Mouse (Mus musculus) adipose tissue, adult 10 weeks (tissue): ENCODE results near the gene Smyd1. TPM values are rescaled to one million over a fixed set of nuclear protein-coding genes. Genes with fewer than 3 reads are reported as not detected.

ENCODE experiments used
- polyA plus RNA-seq: library from polyadenylated mRNA; stranded (reverse); fragments of 350-450 nt; fragmentation: Illumina TruSeq; extraction: RNeasy Lipid Tissue Mini Kit (QIAGEN cat#74804); gene quantifications from one replicate; pipeline ENCODE4 v1.2.3, GENCODE M21; 2014; ENCODE audit warnings: low read depth, low replicate concordance

Gene Smyd1
- polyA plus RNA-seq = 3.0 TPM

GRCm38 (mm10) chr6:71321826-71322283 is at the start of gene Smyd1:
Gene Smyd1, minus strand, starts transcription at chr6:71322233.

DNA sequence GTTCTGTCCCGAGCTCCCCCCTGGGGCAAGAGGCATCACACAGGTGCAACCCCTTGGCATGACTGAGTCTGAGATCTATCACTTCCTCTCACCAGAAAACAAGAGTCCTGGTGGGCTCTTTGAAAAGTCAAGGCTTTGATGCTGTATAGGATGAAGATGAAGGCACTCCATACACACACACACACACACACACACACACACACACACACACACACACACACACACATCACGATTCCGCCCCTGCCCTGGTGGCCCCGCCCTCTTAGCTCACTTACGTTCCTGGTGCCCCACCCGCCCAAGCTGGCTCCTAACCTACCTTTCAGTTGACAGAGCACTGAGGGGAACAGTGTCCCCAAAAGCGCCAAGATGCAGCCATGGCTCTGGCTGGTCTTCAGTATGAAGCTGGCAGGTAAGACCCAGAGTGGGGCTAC is 473 bp upstream of the Smyd1 start, which contains the start of gene Cd8b1:
Gene Cd8b1, plus strand, starts transcription at position 298 of the 431 bp plus-strand sequence.

DNA sequence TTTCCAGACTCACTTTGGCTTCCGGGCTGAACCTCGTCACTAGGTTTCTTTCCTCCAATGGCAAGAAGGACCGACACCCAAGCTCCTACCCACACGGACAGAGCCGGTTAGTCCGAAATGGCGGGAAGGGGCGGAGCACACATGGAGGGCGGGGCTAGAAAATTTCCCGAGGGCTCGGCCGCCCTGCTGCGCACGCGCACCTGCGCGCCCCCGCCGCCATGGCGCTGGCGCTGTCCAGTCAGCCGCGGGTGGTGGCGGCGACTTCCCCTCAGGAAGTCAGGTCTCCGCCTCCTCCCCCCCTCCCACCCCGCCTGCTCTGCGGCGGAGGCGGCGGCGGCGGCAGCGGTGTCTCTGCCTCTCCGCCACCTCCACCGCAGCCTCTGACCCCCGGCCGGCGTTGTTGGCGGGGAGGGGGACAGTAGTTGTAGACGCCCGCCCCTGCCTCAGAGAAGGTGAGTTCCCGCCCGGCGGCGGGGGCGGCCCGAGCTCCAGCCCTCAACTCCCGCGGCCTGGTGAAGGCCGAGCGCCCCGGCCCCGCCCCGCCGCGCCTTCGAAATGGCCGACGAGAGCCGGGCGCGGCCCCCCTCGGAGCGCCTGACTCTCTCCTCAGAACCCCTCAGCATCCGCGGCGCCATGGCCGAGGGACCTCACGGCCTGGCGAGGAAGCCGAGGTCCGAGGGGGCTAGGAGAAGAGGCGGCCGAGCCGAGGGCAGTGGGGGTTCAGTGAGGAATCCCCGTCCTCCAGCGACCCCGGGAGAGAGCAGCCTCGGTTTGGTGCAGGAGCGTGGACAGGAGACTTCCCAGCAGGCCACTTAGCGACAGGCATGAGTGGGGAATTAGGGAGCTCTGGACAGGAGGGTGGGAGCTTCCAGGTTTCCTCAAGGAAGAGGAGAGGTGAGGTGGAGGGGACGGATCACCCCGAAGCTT is 50.4 kb downstream of the Smyd1 start, which contains the start of gene Krcc1:
Gene Krcc1, plus strand, starts transcription at position 289 of the 927 bp plus-strand sequence.

GRCm38 (mm10) chr6:71199612-71200011 is 122.4 kb downstream of the Smyd1 start, which contains the start of gene Fabp1:
Gene Fabp1, plus strand, starts transcription at chr6:71199827.

Other genes with a start within 250 kb of the Smyd1 start
- gene Thnsl2, start 177.8 kb downstream of the Smyd1 start, polyA plus RNA-seq = 17.3 TPM
- not detected for gene Fabp1, start 122.4 kb downstream of the Smyd1 start, polyA plus RNA-seq
- 93.7 TPM for gene Krcc1, start 50.6 kb downstream of the Smyd1 start, polyA plus RNA-seq
- gene Cd8b1, start 555 bp upstream of the Smyd1 start, polyA plus RNA-seq = not detected
- 0.40 TPM for gene Cd8a, start 51.2 kb upstream of the Smyd1 start, polyA plus RNA-seq
- gene Rmnd5a, start 118.4 kb upstream of the Smyd1 start, polyA plus RNA-seq = 42.7 TPM
- gene Rnf103, start 171.7 kb upstream of the Smyd1 start, polyA plus RNA-seq = 24.3 TPM
- 118 TPM for gene Chmp3, start 221.6 kb upstream of the Smyd1 start, polyA plus RNA-seq